Mouse (Mus musculus) ovary, postnatal 14 days (tissue): Measurements from ENCODE around the gene Rplp0.
"Not testable (repeated sequence)": the region's sequence is repeated elsewhere in the genome, so short reads cannot be mapped to it uniquely, and the experiment has no call there.

Source experiments
- DNase-seq: peaks from one replicate; pipeline ENCODE4 v3.0.0; 2022; ENCODE audit warnings: low spot score

Rplp0 gene

GRCm38 (mm10) chr5:115551386-115551785 lies 7.9 kb upstream of the Rplp0 start:
- DNase-seq = no peak

- no peak for DNase-seq
Observed at GRCm38 (mm10) chr5:115551799-115552198, 7.5 kb upstream of the Rplp0 start.

GRCm38 (mm10) chr5:115553801-115554420 lies 5.4 kb upstream of the Rplp0 start:
- DNase-seq = no peak

- no peak for DNase-seq
Observed at GRCm38 (mm10) chr5:115554536-115555291, 4.6 kb upstream of the Rplp0 start.

GRCm38 (mm10) chr5:115556217-115556616 lies 3.0 kb upstream of the Rplp0 start:
- peak; percentile 83 for DNase-seq

- no peak for DNase-seq
Observed at GRCm38 (mm10) chr5:115558182-115558794, 979 bp upstream of the Rplp0 start.

- DNase-seq = no peak
Observed at GRCm38 (mm10) chr5:115560336-115560905, 1.2 kb downstream of the Rplp0 start.

GRCm38 (mm10) chr5:115563771-115564585 lies 4.7 kb downstream of the Rplp0 start:
- DNase-seq = no peak

- DNase-seq = peak; percentile 70
Observed at GRCm38 (mm10) chr5:115564737-115565393, 5.6 kb downstream of the Rplp0 start, which contains the start of gene Gcn1l1. Gene Gcn1l1, plus strand, starts transcription at chr5:115565254.

- DNase-seq = no peak
Observed at GRCm38 (mm10) chr5:115565403-115565802, 6.1 kb downstream of the Rplp0 start.

- DNase-seq = no peak
Observed at GRCm38 (mm10) chr5:115568681-115569080, 9.4 kb downstream of the Rplp0 start.

- no peak for DNase-seq
Observed at GRCm38 (mm10) chr5:115569308-115569707, 10.0 kb downstream of the Rplp0 start.

GRCm38 (mm10) chr5:115569721-115570120 lies 10.5 kb downstream of the Rplp0 start:
- DNase-seq = no peak

- DNase-seq = no peak
Observed at GRCm38 (mm10) chr5:115571086-115571485, 11.8 kb downstream of the Rplp0 start.

- DNase-seq = no peak
Observed at GRCm38 (mm10) chr5:115572679-115573535, 13.6 kb downstream of the Rplp0 start.

GRCm38 (mm10) chr5:115574992-115575391 lies 15.7 kb downstream of the Rplp0 start:
- DNase-seq = no peak

GRCm38 (mm10) chr5:115577686-115578085 lies 18.4 kb downstream of the Rplp0 start:
- DNase-seq = not testable (repeated sequence)

GRCm38 (mm10) chr5:115578922-115579321 lies 19.7 kb downstream of the Rplp0 start:
- no peak for DNase-seq

GRCm38 (mm10) chr5:115579363-115579762 lies 20.1 kb downstream of the Rplp0 start:
- no peak for DNase-seq

GRCm38 (mm10) chr5:115580229-115581001 lies 21.1 kb downstream of the Rplp0 start:
- no peak for DNase-seq
